Mouse (Mus musculus) B cell, adult 62 days (primary cell): Measurements from ENCODE around the gene Marc2. TPM values are rescaled to one million over a fixed set of nuclear protein-coding genes. Genes with fewer than 3 reads are reported as not detected.

Experiments used
- total RNA-seq: library from RNA; stranded (reverse); gene quantifications from 4 replicates; pipeline ENCODE4 v1.2.4, GENCODE M21; 2023

Gene Marc2
- total RNA-seq: 167 to 183 TPM (median 180 TPM) in 4 replicates

GRCm38 (mm10) chr1:184846092-184846750 lies at the start of gene Marc2:
Marc2 (minus strand) TSS chr1:184846451.

GRCm38 (mm10) chr1:184882281-184883268 lies 36.3 kb upstream of the Marc2 start, which contains the start of gene C130074G19Rik:
C130074G19Rik (minus strand) TSS chr1:184883218.

GRCm38 (mm10) chr1:184810780-184811575 lies 35.3 kb downstream of the Marc2 start, which contains the start of gene Marc1:
Marc1 (minus strand) TSS chr1:184811313.

Other genes with a start within 250 kb of the Marc2 start
- gene Hlx, start 113.8 kb downstream of the Marc2 start, total RNA-seq: 3.6 to 7.2 TPM (median 5.4 TPM) in 4 replicates
- gene Marc1, start 35.1 kb downstream of the Marc2 start, total RNA-seq: 0.28 to 0.58 TPM (median 0.46 TPM) in 3 of 4 replicates, not detected in the other
- gene C130074G19Rik, start 36.8 kb upstream of the Marc2 start, total RNA-seq: not detected in 4 replicates
- not detected in 4 replicates for gene Mark1, start 153.1 kb upstream of the Marc2 start, total RNA-seq